Comparison of ENCODE assay signal across 7 mouse cellular contexts in genomic region chr11:119046601-119047245, GRCm38 (mm10). TPM values are rescaled to one million over a fixed set of nuclear protein-coding genes. Genes with fewer than 3 reads are reported as not detected.
A peak's percentile ranks its signal among the peaks of the same experiment; 100 is the strongest.
DNase-seq lines count a peak whose midpoint lies in the region; ATAC-seq and TF ChIP-seq lines count a peak whose summit lies in the region.

No protein-coding gene starts in this region.

- in situ Hi-C loops in CH12.LX (cut with MboI; ENCODE audit: low pct_ligation_motif_present, low pct_unique_long_range_greater_than_20kb, low sequenced_read_pairs), result no loop called here

- DNase-seq in CH12.LX (ENCODE audit: extremely low read depth), result no peak
- DNase-seq in NIH3T3 (ENCODE audit: low read depth), result peak; percentile 50
- DNase-seq in forebrain, postnatal 0 days, result peak; percentile 86
- no peak for DNase-seq in ovary, adult 18-20 months (ENCODE audit: low spot score)

- peak overlapping the region in 2 of 3 experiments; percentile 46 to 51 for H3K4me3 ChIP-seq in CH12.LX (replicated peaks in 1 of 3; ENCODE audit: low read depth in 2 of 3, low read length in 2 of 3, poor library complexity in 1 of 3)
- peak overlapping the region; percentile 37 for H3K4me3 ChIP-seq in forebrain, postnatal 0 days (ENCODE audit: low read depth, low read length)
- peak overlapping the region; percentile 41 for H3K4me3 ChIP-seq in intestine, embryonic 16.5 days (ENCODE audit: low read length)
- 0 out of 2 replicates have a peak overlapping the region, but pooled peaks have one; percentile 7 for H3K4me3 ChIP-seq in liver, embryonic 15.5 days (replicated peaks)
- peak overlapping the region; percentile 40 for H3K4me3 ChIP-seq in neural tube, embryonic 13.5 days

- peak; percentile 44 for ATAC-seq in forebrain, postnatal 0 days
- ATAC-seq in intestine, embryonic 16.5 days, result peak; percentile 24
- ATAC-seq in liver, embryonic 15.5 days (ENCODE audit: insufficient read depth), result peak; percentile 22; the same call in 1 of the 2 replicates
- no peak for ATAC-seq in neural tube, embryonic 13.5 days (ENCODE audit: low read depth)

- H3K4me1 ChIP-seq in CH12.LX (ENCODE audit: control insufficient read depth in 1 of 2, insufficient read depth in 2 of 2), result peaks cover 10 to 59% of the 10 kb centered on the region in 2 experiments
- peaks cover 6% of the 10 kb centered on the region for H3K4me1 ChIP-seq in forebrain, postnatal 0 days (ENCODE audit: insufficient read depth)
- H3K4me1 ChIP-seq in intestine, embryonic 16.5 days (ENCODE audit: control insufficient read depth, insufficient read depth, low read length), result peaks cover 52% of the 10 kb centered on the region
- H3K4me1 ChIP-seq in liver, embryonic 15.5 days (replicated peaks), result peaks cover 46% of the 10 kb centered on the region
- peaks cover 56% of the 10 kb centered on the region for H3K4me1 ChIP-seq in neural tube, embryonic 13.5 days (replicated peaks)

- H3K9ac ChIP-seq in CH12.LX (ENCODE audit: insufficient read depth, low read depth), result peak overlapping the region; percentile 6; the same call in 1 of the 2 replicates
- H3K9ac ChIP-seq in forebrain, postnatal 0 days, result peak overlapping the region; percentile 38
- H3K9ac ChIP-seq in intestine, embryonic 16.5 days (ENCODE audit: low read depth, low read length), result peak overlapping the region; percentile 50
- H3K9ac ChIP-seq in liver, embryonic 15.5 days, result no peak overlapping the region
- peak overlapping the region; percentile 65 for H3K9ac ChIP-seq in neural tube, embryonic 13.5 days

- 2% methylated on average over 39 of the region's 39 CpGs for WGBS in forebrain, postnatal 0 days
- under 1% methylated on average over 39 of the region's 39 CpGs for WGBS in intestine, embryonic 16.5 days
- 2% methylated on average over 39 of the region's 39 CpGs for WGBS in liver, embryonic 15.5 days (ENCODE audit: insufficient replicate concordance)
- 1% methylated on average over 39 of the region's 39 CpGs for WGBS in neural tube, embryonic 13.5 days

- H3K79me2 ChIP-seq in CH12.LX (replicated peaks; ENCODE audit: control insufficient read depth, extremely low read depth, insufficient read depth, poor library complexity, severe bottlenecking), result no peaks in the 10 kb centered on the region

- TF ChIP-seq EP300 in CH12.LX (IDR thresholded peaks at IDR 0.05; ENCODE audit: low read length), result no peak

- no peak for TF ChIP-seq POLR2A in CH12.LX (IDR thresholded peaks at IDR 0.05; ENCODE audit: low read depth, low read length)

- H3K27ac ChIP-seq in CH12.LX (ENCODE audit: insufficient read depth, low read depth), result no peak overlapping the region
- no peak overlapping the region for H3K27ac ChIP-seq in forebrain, postnatal 0 days (ENCODE audit: low read depth, low read length)
- H3K27ac ChIP-seq in intestine, embryonic 16.5 days (ENCODE audit: low read length), result no peak overlapping the region
- H3K27ac ChIP-seq in liver, embryonic 15.5 days (replicated peaks), result no peak overlapping the region
- H3K27ac ChIP-seq in neural tube, embryonic 13.5 days (replicated peaks), result no peak overlapping the region

- H3K27me3 ChIP-seq in CH12.LX (replicated peaks), result peaks cover 97% of the 10 kb centered on the region
- H3K27me3 ChIP-seq in forebrain, postnatal 0 days (ENCODE audit: insufficient read depth, low read length), result peaks cover 89% of the 10 kb centered on the region
- H3K27me3 ChIP-seq in intestine, embryonic 16.5 days (replicated peaks; ENCODE audit: control insufficient read depth, insufficient read depth, low read length), result peaks cover 82% of the 10 kb centered on the region
- peaks cover 100% of the 10 kb centered on the region for H3K27me3 ChIP-seq in liver, embryonic 15.5 days
- peaks cover 99% of the 10 kb centered on the region for H3K27me3 ChIP-seq in neural tube, embryonic 13.5 days

- dilution Hi-C loops in CH12.LX (cut with MboI; ENCODE audit: extremely low pct_ligation_motif_present, extremely low pct_unique_long_range_greater_than_20kb, low sequenced_read_pairs), result no loop called here

- no peak for TF ChIP-seq RAD21 in CH12.LX (IDR thresholded peaks at IDR 0.05; ENCODE audit: low read depth, low read length)

- H3K4me2 ChIP-seq in CH12.LX (ENCODE audit: insufficient read depth, low read depth, poor library complexity, severe bottlenecking), result peak overlapping the region; percentile 72
- peak overlapping the region; percentile 67 for H3K4me2 ChIP-seq in forebrain, postnatal 0 days (ENCODE audit: low read depth)
- peak overlapping the region; percentile 54 for H3K4me2 ChIP-seq in intestine, embryonic 16.5 days (ENCODE audit: low read depth, low read length)
- H3K4me2 ChIP-seq in liver, embryonic 15.5 days, result peak overlapping the region; percentile 32
- H3K4me2 ChIP-seq in neural tube, embryonic 13.5 days, result peak overlapping the region; percentile 72

- H3K36me3 ChIP-seq in CH12.LX (replicated peaks in 1 of 2; ENCODE audit: control insufficient read depth in 1 of 2, insufficient read depth in 1 of 2, low read length in 1 of 2), result no peaks in the 10 kb centered on the region
- H3K36me3 ChIP-seq in forebrain, postnatal 0 days (ENCODE audit: insufficient read depth), result no peaks in the 10 kb centered on the region
- no peaks in the 10 kb centered on the region for H3K36me3 ChIP-seq in intestine, embryonic 16.5 days (ENCODE audit: control insufficient read depth, insufficient read depth, low read length)
- no peaks in the 10 kb centered on the region for H3K36me3 ChIP-seq in liver, embryonic 15.5 days (replicated peaks)
- no peaks in the 10 kb centered on the region for H3K36me3 ChIP-seq in neural tube, embryonic 13.5 days

- TF ChIP-seq CTCF in CH12.LX (conservative IDR thresholded peaks at IDR 0.05 in 1 of 2, IDR thresholded peaks at IDR 0.05 in 1 of 2; ENCODE audit: low read depth in 2 of 2, low read length in 2 of 2), result no peak
- no peak for TF ChIP-seq CTCF in forebrain, postnatal 0 days (IDR thresholded peaks at IDR 0.05; ENCODE audit: low read depth)

- peaks cover 4% of the 10 kb centered on the region for H3K9me3 ChIP-seq in CH12.LX (replicated peaks; ENCODE audit: low read length)
- no peaks in the 10 kb centered on the region for H3K9me3 ChIP-seq in forebrain, postnatal 0 days (ENCODE audit: low read length)
- no peaks in the 10 kb centered on the region for H3K9me3 ChIP-seq in intestine, embryonic 16.5 days (ENCODE audit: control insufficient read depth, low read length)
- H3K9me3 ChIP-seq in liver, embryonic 15.5 days (replicated peaks), result no peaks in the 10 kb centered on the region
- H3K9me3 ChIP-seq in neural tube, embryonic 13.5 days, result no peaks in the 10 kb centered on the region

TF ChIP-seq in CH12.LX, 34 proteins besides CTCF, POLR2A, EP300 and RAD21:
- TF ChIP-seq ZC3H11A (IDR thresholded peaks at IDR 0.05; ENCODE audit: low read depth, low read length) (no peak), CHD1 (IDR thresholded peaks at IDR 0.05; ENCODE audit: low read depth, low read length) (no peak), HCFC1 (IDR thresholded peaks at IDR 0.05; ENCODE audit: low read depth, low read length) (no peak), NRF1 (IDR thresholded peaks at IDR 0.05; ENCODE audit: low read depth, low read length) (no peak; the same call in 1 of the 2 replicates), SMC3 (IDR thresholded peaks at IDR 0.05; ENCODE audit: low read depth, low read length) (no peak), MXI1 (IDR thresholded peaks at IDR 0.05; ENCODE audit: low read depth, low read length) (0 out of 2 replicates have a peak, but pooled peaks have one; percentile 0)

RNA-seq across cellular contexts. Expression of gene Cbx8, which starts 6.0 kb away (rescaled TPM):
- total RNA-seq in CH12.LX (2012; rRNA removed) (8.5 and 10.2 TPM in 2 replicates), CH12.LX (2014; rRNA removed) (6.2 and 7.7 TPM in 2 replicates)
- polyA plus RNA-seq in CH12.LX (2012; ENCODE audit: insufficient read length, low read depth), result 6.0 and 7.5 TPM in 2 replicates
- 14.2 and 21.9 TPM in 2 replicates for total RNA-seq in forebrain, postnatal 0 days (2014; rRNA removed)
- polyA plus RNA-seq in forebrain, postnatal 0 days (2015; fragmentation: Nextera tagmentation; extraction: Ambion mirVana), result 5.3 and 8.5 TPM in 2 replicates
- polyA plus RNA-seq in intestine, embryonic 16.5 days (2015; fragmentation: Nextera tagmentation; extraction: Ambion mirVana), result 8.1 and 8.5 TPM in 2 replicates
- polyA plus RNA-seq in liver, embryonic 15.5 days (2015; fragmentation: Nextera tagmentation; extraction: Ambion mirVana), result 3.3 and 3.5 TPM in 2 replicates
- polyA plus RNA-seq in neural tube, embryonic 13.5 days (2015; fragmentation: Nextera tagmentation; extraction: Ambion mirVana), result 7.0 and 8.5 TPM in 2 replicates

RNA-seq across cellular contexts. Expression of gene Cbx2, which starts 24.0 kb away (rescaled TPM):
- total RNA-seq in CH12.LX (2012; rRNA removed), result 10.9 and 15.5 TPM in 2 replicates
- total RNA-seq in CH12.LX (2014; rRNA removed), result 2.6 and 2.8 TPM in 2 replicates
- polyA plus RNA-seq in CH12.LX (2012; ENCODE audit: insufficient read length, low read depth), result 3.6 and 3.9 TPM in 2 replicates
- total RNA-seq in forebrain, postnatal 0 days (2014; rRNA removed), result 9.2 and 15.2 TPM in 2 replicates
- 6.4 TPM in 2 replicates for polyA plus RNA-seq in forebrain, postnatal 0 days (2015; fragmentation: Nextera tagmentation; extraction: Ambion mirVana)
- 17.8 and 18.1 TPM in 2 replicates for polyA plus RNA-seq in intestine, embryonic 16.5 days (2015; fragmentation: Nextera tagmentation; extraction: Ambion mirVana)
- polyA plus RNA-seq in liver, embryonic 15.5 days (2015; fragmentation: Nextera tagmentation; extraction: Ambion mirVana), result 3.0 and 3.2 TPM in 2 replicates
- 17.4 and 21.4 TPM in 2 replicates for polyA plus RNA-seq in neural tube, embryonic 13.5 days (2015; fragmentation: Nextera tagmentation; extraction: Ambion mirVana)

RNA-seq across cellular contexts. Expression of gene Cbx4, which starts 39.3 kb away (rescaled TPM):
- total RNA-seq in CH12.LX (2012; rRNA removed) (30.6 and 40.4 TPM in 2 replicates), CH12.LX (2014; rRNA removed) (11.4 and 15.0 TPM in 2 replicates)
- 26.0 and 29.8 TPM in 2 replicates for polyA plus RNA-seq in CH12.LX (2012; ENCODE audit: insufficient read length, low read depth)
- 36.1 and 38.6 TPM in 2 replicates for total RNA-seq in forebrain, postnatal 0 days (2014; rRNA removed)
- polyA plus RNA-seq in forebrain, postnatal 0 days (2015; fragmentation: Nextera tagmentation; extraction: Ambion mirVana), result 21.7 and 26.1 TPM in 2 replicates
- polyA plus RNA-seq in intestine, embryonic 16.5 days (2015; fragmentation: Nextera tagmentation; extraction: Ambion mirVana), result 9.3 and 10.0 TPM in 2 replicates
- polyA plus RNA-seq in liver, embryonic 15.5 days (2015; fragmentation: Nextera tagmentation; extraction: Ambion mirVana), result 2.8 and 2.9 TPM in 2 replicates
- 14.8 and 16.5 TPM in 2 replicates for polyA plus RNA-seq in neural tube, embryonic 13.5 days (2015; fragmentation: Nextera tagmentation; extraction: Ambion mirVana)

RNA-seq across cellular contexts. Expression of gene Enpp7, which starts 58.7 kb away (rescaled TPM):
- total RNA-seq in CH12.LX (2012; rRNA removed), result not detected in 2 replicates
- total RNA-seq in CH12.LX (2014; rRNA removed), result not detected in 2 replicates
- not detected in 2 replicates for polyA plus RNA-seq in CH12.LX (2012; ENCODE audit: insufficient read length, low read depth)
- total RNA-seq in forebrain, postnatal 0 days (2014; rRNA removed), result not detected in 2 replicates
- polyA plus RNA-seq in forebrain, postnatal 0 days (2015; fragmentation: Nextera tagmentation; extraction: Ambion mirVana), result not detected in 2 replicates
- polyA plus RNA-seq in intestine, embryonic 16.5 days (2015; fragmentation: Nextera tagmentation; extraction: Ambion mirVana), result 0.57 and 1.7 TPM in 2 replicates
- polyA plus RNA-seq in liver, embryonic 15.5 days (2015; fragmentation: Nextera tagmentation; extraction: Ambion mirVana), result not detected in 2 replicates
- polyA plus RNA-seq in neural tube, embryonic 13.5 days (2015; fragmentation: Nextera tagmentation; extraction: Ambion mirVana), result not detected in 2 replicates

Comparison
In these comparisons a context has a peak if more than half of its experiments do, and no peak if none do; other contexts are left out.
1. DNase-seq: peak in NIH3T3 (single experiment) and forebrain, postnatal 0 days (single experiment); none in CH12.LX (single experiment) and ovary, adult 18-20 months (single experiment).
2. Peak in every context shown above with its lines, with median percentiles within 50 percentile points of each other: H3K4me2 ChIP-seq and H3K4me3 ChIP-seq.